Mouse (Mus musculus) inflammation-experienced regulatory T-cells, adult 6 months (primary cell): Measurements from ENCODE around the gene Itpr2. TPM values are rescaled to one million over a fixed set of nuclear protein-coding genes. Genes with fewer than 3 reads are reported as not detected.
A peak's percentile ranks its signal among the peaks of the same experiment; 100 is the strongest.

Source experiments
- ATAC-seq: one replicate; pipeline ENCODE4 v1.8.0; 2017
- polyA plus RNA-seq, 3 experiments: library from polyadenylated mRNA; unstranded; fragments of 100-300 nt; shearing (Covaris generic); gene quantifications; one replicate each; pipeline ENCODE4 v1.2.1; 2017

The Itpr2 gene
- polyA plus RNA-seq, 3 experiments from 2014 or later = 43.2 to 111 (median 94.9) TPM

DNA sequence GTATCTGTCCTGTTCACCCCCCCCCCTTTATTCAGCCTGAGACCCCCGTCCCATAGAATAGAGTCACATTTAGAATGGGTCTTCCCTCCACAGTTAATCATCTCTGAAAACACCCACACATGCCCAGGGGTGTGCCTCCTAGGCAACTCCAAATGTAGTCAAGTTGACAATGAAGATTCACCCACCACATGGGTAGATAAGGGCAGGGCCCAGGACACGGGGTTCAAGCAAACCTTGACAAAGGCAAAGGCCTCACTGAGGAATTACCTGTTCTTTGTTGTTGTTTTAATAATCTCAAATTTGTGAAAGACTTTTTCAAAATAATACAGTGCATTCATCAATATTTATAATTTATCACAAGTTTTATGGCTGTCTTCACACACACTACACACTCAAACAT, 2.4 kb upstream of the Itpr2 start:
- no peak for ATAC-seq

GRCm38 (mm10) chr6:146502856-146503255, 833 bp upstream of the Itpr2 start:
- ATAC-seq = no peak

DNA sequence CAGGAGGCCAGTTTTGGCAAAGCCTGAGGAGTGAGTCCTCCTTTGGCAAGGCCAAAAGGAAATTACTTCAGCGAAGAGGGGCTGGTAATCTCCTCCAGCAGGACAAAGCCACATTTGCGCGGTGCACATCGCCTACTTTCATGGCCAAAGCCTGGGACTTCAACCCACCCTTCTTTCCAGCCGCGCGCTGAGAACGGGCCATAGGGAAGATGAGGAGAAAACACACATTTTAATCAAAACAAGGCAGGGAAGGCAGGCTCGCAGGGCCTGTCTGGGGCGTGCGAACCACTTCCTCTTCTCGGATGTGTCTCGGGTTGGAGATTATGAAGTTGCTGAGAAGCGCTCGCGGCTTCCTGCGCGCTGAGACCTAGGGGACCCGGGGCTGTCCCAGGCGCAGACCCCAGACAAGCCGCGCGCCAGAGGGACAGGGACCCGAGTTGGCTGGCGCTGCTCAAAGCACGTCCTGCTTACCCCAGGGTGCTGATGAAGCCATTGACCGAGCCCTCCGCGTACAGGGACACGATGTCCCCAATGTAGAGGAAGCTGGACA, 632 bp downstream of the Itpr2 start:
- peak; percentile 70 for ATAC-seq

DNA sequence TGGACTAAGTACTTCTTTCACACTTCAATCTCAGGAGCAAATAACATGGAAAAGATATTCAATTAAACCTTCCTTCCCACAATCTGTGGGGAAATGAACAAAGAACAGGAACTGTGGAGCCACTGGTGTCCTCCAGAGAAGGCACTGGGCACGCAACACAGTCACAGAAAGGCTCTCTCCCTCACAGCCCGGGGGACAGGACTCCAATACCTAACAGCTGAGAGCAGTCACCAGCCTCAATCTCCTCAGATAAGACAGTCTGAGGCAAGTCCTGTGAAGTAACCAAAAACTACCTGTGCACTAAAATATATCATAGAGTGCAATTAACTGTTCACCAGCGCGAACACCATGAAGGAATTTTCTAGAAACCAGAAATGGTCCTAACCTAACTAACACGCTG, 1.3 kb downstream of the Itpr2 start:
- ATAC-seq = no peak

DNA sequence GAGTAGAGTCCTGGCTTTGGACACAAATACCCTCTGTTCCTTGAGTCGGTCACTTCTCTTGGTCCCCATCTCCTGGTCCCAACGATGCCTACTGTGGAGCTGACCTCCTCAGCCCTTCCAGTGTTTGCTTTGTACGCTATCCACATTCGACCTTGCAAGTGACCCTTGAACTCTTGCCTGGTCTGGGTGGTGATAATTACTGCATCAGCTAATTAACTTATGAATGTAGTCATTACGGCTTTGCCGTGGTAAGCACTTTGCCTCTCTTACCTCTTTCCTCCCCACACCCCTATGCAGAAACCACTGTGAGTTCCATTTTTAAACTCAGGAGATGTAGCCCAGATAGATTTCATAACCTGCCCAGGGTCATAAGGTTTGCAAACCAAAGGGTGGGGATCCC, 1.8 kb downstream of the Itpr2 start:
- no peak for ATAC-seq

GRCm38 (mm10) chr6:146499566-146499965, 2.5 kb downstream of the Itpr2 start:
- ATAC-seq = no peak

- no peak for ATAC-seq
Measured at GRCm38 (mm10) chr6:146498416-146498815, 3.6 kb downstream of the Itpr2 start.

- peak; percentile 72 for ATAC-seq
Measured at GRCm38 (mm10) chr6:146497866-146498265, 4.2 kb downstream of the Itpr2 start.

DNA sequence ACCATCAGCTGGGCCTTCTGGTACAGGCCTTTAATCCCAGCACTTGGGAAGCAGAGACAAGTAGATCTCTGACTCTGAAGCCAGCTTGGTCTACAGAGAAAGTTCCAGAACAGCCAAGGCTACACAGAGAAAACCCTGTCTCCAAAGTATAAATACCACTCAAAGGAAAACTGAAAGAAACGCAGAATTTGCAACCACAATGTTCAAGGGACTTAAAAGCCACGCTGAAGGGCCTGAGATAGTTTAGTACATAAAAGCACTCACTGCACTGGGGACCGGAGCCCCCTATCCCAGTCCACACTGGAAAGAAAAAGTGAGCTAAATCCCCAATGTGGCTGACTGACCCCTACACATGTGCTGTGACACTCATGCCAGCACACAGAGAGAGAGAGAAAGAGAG, 4.6 kb downstream of the Itpr2 start:
- no peak for ATAC-seq

DNA sequence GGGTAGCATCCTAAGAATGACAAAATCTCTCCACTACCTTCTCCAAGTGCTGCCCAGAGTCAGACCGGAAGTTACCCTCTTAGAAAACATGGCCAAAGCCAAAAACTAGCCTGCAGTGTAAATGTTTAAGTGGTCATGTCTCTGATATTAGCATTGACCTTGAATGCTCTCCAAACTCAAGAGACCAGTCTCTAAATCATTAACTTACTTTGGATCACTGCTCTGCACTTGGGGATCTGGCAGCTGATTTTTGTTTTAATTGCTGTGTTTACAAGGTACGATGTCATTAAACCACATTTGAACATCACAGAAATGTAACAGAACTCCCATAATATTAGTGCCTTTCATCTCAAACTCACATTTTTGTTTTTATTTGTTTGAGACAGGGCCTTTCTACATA, 10.3 kb downstream of the Itpr2 start:
- ATAC-seq = no peak

DNA sequence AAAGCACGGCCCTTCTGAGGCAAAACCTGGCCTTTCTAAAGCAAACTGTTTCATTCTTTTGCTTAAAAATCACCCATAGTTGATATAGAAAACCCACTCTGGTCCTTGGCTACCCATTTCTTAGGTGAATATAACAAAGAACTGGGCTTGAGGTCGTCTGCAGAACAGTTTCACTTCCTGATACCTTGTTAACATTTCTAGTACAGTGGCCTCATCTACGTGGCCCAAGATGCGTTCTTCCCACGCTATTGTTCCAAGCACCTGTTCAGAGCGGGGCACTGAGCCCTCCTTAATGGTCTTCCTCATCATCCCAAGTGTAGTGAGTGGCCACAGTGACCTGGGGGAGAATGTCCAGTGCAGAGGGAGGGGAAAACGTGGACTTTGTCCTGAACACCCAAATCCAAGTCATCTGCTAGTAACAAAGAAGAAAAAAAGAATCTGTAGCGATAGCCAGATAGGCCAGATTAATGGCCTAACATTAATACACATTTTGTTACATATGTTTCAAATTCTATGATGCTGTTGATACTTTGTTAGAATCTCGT, 11.5 kb downstream of the Itpr2 start:
- ATAC-seq = peak; percentile 11

GRCm38 (mm10) chr6:146489841-146490240, 12.2 kb downstream of the Itpr2 start:
- peak; percentile 59 for ATAC-seq

DNA sequence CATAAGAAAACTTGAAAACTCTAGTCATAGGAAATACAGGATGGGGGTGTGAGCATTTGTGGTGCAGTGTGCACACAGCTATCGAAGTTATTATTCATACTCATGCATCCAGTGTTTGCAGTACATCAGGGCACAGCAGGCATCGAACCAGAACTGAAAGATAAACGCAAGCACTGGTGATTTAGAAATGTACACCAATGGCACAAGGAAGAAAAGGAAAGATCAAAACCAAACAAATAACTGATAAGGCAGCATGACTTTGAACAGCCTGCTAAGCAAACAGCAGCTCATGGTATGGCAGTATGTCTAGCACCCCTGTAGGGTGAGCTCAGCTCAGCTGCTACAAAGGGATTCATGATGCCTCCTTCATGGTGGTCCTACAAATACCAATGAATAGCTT, 13.3 kb downstream of the Itpr2 start:
- no peak for ATAC-seq

DNA sequence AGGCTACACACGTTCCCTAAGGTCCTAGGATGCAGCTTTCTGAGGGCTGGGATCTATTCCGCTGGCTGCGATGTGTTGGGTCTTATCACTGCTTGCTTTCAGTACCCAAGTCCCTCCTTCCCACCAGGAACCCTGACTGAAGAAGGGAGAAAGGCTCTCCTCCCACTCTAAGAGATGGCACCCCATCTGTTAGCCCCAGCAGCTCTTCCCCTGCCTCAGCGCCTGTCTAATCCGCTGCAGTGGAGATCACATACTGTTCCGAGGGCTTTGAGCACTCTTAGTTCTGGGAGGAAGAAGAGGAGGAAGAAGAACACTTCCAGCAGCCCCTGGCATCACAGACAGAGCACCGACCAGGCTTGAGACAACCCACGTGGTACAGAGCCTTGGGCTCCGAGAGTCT, 14.9 kb downstream of the Itpr2 start:
- ATAC-seq = no peak

DNA sequence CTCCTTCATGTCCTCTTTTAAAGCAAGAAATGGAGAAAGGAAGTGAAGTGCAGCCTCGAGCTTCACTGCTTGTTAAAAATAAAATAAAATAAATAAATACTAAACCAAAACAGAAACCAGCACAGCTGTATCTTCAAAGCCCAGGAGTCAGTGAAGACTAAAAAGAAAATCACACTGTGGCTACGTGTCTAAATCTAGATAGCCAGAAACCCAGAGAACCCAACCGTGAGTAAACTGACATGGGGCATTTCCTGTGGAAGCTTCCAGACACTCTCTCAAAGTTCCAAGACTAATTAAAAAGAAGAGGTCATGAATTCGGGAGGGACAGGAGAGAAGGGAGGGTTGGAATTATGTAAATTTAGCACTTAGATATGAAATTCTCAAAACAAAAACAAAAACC, 15.9 kb downstream of the Itpr2 start:
- peak; percentile 48 for ATAC-seq

DNA sequence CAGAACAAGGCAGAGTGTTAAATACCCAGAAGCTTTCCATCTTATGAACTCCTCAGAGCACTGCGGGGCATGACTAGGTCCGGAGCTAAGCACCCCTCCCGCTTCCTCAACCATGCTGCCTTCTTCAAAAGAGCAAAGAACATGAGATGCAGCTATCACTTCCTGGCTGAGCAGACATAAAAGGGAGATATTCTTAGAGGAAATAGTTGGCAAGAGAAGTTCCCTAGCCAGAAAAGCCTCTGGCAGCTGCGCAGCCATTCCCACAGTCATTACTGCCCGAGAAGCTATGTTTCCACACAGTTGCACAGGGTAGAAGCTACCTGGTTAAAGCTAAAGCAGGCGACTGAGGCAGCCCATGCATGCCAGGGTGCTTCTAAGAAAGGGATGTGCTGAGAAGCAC, 20.6 kb downstream of the Itpr2 start:
- peak; percentile 79 for ATAC-seq

GRCm38 (mm10) chr6:146480925-146481324, 21.1 kb downstream of the Itpr2 start:
- peak; percentile 30 for ATAC-seq

- peak; percentile 31 for ATAC-seq
Measured at GRCm38 (mm10) chr6:146478888-146479683, 22.9 kb downstream of the Itpr2 start.

DNA sequence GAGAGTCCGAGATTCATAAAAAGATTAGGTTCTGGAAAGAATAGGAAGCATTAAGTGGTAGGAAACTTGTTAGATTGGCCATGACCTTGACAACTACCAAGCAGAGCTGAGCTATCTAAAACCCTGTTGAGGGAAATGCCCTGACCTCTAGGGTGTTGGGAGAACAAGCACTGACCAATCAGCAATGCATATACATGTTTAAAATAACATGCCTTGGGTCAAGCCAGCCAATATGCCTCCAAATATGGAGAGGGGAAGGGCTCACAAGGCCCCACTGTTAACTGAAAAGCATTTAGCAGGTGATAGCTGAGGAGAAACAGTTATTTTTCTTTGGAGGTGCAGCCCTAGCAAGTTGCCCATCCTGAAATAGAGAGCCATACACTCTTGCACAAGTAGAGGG, 25.2 kb downstream of the Itpr2 start:
- no peak for ATAC-seq

DNA sequence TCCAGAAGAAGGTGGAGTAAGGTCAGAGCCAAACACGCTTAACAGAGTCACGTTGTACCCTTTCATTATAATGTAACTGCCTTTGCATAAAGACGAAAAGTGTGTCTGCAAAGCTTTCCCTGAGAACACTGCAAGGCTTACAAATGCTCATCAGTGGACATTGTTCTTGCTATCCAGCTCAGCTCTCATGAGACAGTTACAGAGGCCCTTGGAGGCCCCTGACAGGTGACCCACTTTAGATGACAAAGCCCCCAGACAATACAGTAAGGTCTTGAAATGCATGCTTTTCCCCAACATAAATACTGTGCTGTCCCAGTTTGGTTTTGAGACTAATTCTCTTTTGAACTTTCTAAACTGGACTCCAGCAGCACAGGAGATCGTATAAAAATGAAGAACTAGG, 27.9 kb downstream of the Itpr2 start:
- no peak for ATAC-seq

DNA sequence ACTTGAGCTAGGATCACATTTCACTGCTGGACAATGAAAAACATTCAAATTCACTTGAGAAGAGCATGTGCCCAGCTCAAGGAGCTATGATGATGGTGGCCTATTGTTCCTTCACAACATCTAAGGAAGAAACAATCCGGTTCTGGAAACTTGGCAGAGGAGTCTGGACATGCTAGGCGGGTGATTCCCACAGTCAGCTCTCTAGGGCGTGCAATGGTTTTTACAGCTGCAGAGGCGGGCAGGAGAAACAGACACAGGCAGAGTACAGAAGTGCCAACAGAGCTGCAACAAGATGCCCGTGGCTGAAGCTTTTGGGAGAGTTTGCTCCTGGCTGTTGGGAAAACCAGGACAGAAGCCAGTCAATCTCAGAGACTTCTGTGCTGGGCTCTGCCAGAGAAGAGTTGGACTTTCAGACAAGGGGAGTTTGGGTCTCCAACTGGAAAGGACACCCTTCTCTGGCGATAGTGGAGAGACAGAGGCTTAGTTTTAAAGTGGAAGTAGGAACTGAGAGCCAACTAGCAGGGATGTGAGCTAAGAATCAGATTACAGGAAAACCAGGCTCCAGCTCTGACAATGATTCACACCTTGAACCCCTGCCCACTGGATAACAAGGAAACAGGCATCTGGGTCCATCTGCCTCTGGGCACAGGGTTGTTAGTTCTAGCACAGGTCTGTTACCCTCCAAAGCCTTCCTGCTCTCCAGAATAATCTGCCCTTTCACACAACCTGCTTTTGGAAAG, 28.6 kb downstream of the Itpr2 start:
- ATAC-seq = no peak

DNA sequence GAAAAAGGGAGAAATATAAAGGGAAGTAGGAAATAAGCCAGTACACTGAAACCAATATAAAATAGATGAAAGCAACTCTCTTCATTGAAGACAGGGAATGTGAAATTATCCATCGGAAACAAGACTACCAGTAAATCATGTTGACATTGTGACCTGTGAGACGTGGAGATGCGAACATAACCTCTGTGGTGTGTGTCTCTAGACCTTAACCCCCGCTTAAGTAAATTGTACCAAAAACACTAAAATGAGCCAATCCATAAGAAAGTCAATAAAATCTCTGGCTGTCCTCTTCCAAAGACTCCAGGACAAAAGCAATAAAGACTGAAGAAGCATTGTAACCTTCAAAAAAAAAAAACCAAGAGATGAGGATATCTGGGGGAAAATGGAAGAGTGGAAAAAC, 31.6 kb downstream of the Itpr2 start:
- ATAC-seq = no peak

- ATAC-seq = no peak
Measured at GRCm38 (mm10) chr6:146469936-146470335, 32.1 kb downstream of the Itpr2 start.

DNA sequence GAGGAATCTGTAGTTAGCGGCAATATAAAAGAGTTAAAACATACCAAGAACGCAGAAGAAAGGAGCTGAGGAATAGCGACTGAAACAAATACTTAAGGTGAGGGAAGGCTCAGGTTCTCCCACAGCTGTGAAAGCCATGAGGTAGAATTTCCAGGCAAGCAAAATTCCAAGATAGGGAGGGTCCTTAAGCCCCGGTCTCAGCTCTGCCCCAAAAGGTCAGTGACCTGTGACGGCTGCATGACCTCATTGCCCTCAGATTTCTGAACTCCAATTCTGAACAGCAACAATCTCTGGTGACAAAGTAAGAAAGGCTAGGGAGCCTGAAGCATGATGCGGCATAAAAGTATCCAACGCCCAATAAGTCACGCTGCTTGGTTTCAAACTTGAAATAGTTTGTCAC, 33.7 kb downstream of the Itpr2 start:
- ATAC-seq = no peak
